Mouse (Mus musculus) cortical plate, adult 2 months (tissue): ENCODE measurements at regions not wholly inside any gene's neighbourhood (a gene's known extent, or its start where the extent isn't known, plus 50 kb on each side); places are given as distances from the start of the nearest gene placed in this dataset.

ENCODE experiments used
- CTCF ChIP-seq: fragments of 200-500 bp; IDR thresholded peaks from 2 replicates; pipeline ENCODE4 v1.5.1; 2011; ENCODE audit warnings: mild to moderate bottlenecking, control low read depth, low read length; ENCODE audit not compliant: insufficient read depth; ENCODE audit errors: extremely low read depth
- POLR2A ChIP-seq: fragments of 200-500 bp; IDR thresholded peaks from 2 replicates; pipeline ENCODE4 v1.6.1; 2011; ENCODE audit warnings: mild to moderate bottlenecking, low read length, control low read depth; ENCODE audit not compliant: insufficient read depth; ENCODE audit errors: extremely low read depth

GRCm38 (mm10) chr2:128470351-128470750, 120.7 kb upstream of the Spdye4c start:
- TF ChIP-seq POLR2A, result no peak
- TF ChIP-seq CTCF, result no peak
